Mouse (Mus musculus) frontal cortex, adult 2 months (tissue): Measurements from ENCODE around the gene Olfr1329. TPM values are rescaled to one million over a fixed set of nuclear protein-coding genes. Genes with fewer than 3 reads are reported as not detected.
"Not testable (repeated sequence)": the region's sequence is repeated elsewhere in the genome, so short reads cannot be mapped to it uniquely, and the experiment has no call there.

Experiments used
- DNase-seq, 2 experiments: peaks; one replicate each; pipeline ENCODE4 v3.0.0; 2022; ENCODE audit warnings: low spot score in 1 of 2; ENCODE audit errors: extremely low spot score in 1 of 2
- polyA plus RNA-seq: library from polyadenylated mRNA; depleted of rRNA; stranded (reverse); fragments of >200 nt; gene quantifications from 2 replicates; pipeline ENCODE4 v1.2.3, GENCODE M21; 2012; rRNA removed

Gene Olfr1329
- polyA plus RNA-seq: not detected in 2 replicates

GRCm38 (mm10) chr4:118917365-118917764, at the start of gene Olfr1329:
TSS of gene Olfr1329 (minus strand) at chr4:118917465.
- not testable (repeated sequence) for DNase-seq

- peak in 1 of 2 experiments; percentile 31 for DNase-seq
Measured at GRCm38 (mm10) chr4:118961141-118961628, 43.9 kb upstream of the Olfr1329 start, which contains the start of gene Lao1. TSS of gene Lao1 (plus strand) at chr4:118961578.

DNA sequence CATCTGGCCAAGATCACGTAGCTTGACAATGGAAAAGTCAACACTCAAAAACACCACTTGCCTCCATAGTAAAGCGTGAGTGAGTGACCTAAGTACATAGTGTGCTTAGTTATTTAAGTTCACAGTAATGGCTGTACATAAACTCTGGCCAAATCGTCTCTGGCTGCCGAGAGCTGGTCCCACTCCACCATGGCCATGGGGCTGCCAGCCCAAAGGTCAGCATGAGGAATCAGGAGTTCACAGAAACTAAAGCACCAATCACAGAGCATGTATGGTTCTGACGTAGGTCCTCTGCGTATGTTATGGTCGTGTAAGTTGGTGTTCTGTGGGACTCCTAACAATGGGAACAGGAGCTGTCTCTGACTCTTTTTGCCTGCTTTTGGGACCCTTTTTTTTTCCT, 41.5 kb upstream of the Olfr1329 start:
- no peak for DNase-seq

DNA sequence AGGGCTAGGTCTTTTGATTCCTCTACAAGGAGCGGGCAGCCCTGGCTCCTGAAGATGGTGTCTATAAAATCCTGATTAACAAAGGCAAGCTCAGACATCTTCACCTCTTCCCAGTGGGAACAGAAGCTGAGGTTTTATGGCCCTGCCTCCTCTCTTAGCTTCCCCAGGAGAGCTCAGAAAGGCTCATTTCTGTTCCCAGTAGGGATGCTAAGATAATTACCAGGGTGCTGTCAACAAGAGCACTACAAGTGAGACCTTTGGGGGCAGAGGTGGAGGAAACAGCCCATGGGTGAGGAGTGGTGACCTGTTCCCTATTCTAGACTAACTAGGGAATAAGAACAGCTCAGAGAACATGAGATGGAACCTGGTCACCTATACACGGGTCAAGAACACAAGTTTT, 21.2 kb upstream of the Olfr1329 start, which contains the start of gene Olfr1328:
Gene Olfr1328 (minus strand): TSS at position 101 of the 400 bp plus-strand sequence.
- no peak for DNase-seq

- not testable (repeated sequence) for DNase-seq
Measured at GRCm38 (mm10) chr4:118931326-118931725, 14.1 kb upstream of the Olfr1329 start.

DNA sequence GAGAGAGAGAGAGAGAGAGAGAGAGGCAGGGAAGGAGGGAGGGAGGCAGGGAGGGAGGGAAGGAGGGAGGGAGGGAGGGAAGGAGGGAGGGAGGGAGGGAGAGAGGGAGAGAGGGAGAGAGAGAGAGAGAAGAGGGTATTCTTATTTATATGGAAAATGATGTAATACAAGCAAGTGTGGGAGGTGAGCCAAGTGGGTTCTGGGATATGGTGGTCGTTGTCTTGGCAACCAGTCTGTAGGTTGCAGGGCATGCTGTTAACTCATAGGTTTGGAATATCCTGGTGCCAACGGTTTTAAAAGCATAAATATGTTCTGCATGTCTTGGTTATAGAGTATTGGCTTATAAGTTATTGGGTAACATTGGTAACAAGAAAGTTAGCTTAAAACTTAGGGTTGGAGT, 15.3 kb downstream of the Olfr1329 start:
- DNase-seq: no peak

DNA sequence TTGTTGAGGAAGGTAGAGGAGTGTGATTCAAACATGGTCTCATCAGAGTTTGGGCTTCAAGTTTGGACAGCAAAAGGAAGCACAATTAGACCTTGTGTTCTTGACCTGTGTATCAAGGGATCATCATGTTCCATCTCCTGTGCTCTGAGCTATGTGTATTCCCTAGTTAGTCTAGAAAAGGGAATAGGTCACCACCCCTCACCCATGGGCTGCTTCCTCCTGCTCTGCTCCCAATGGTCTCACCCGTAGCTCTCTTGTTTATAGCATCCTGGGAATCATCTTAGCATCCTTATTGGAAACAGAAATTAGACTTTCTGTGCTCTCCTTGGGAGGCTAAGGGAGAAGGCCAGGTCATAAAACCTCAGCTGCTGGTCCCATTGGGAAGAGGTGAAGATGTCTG, 29.0 kb downstream of the Olfr1329 start, which contains the start of gene Olfr1330:
Gene Olfr1330 (plus strand): TSS at position 301 of the 400 bp plus-strand sequence.
- DNase-seq: no peak

- DNase-seq: no peak
Measured at GRCm38 (mm10) chr4:118867566-118867965, 49.7 kb downstream of the Olfr1329 start.

Other genes starting within 250 kb of the Olfr1329 start
- not detected in 2 replicates for gene Olfr1342, start 224.7 kb downstream of the Olfr1329 start, polyA plus RNA-seq
- gene Olfr1341, start 213.9 kb downstream of the Olfr1329 start, polyA plus RNA-seq: 0.02 TPM in 1 of 2 replicates, not detected in the other
- gene Olfr1340, start 197.3 kb downstream of the Olfr1329 start, polyA plus RNA-seq: 0.06 TPM in 1 of 2 replicates, not detected in the other
- gene Olfr1339, start 185.3 kb downstream of the Olfr1329 start, polyA plus RNA-seq: 0.10 TPM in 1 of 2 replicates, not detected in the other
- gene Olfr1338, start 158.7 kb downstream of the Olfr1329 start, polyA plus RNA-seq: not detected in 2 replicates
- gene Olfr1337, start 134.9 kb downstream of the Olfr1329 start, polyA plus RNA-seq: not detected in 2 replicates
- gene Olfr1335, start 107.5 kb downstream of the Olfr1329 start, polyA plus RNA-seq: not detected in 2 replicates
- not detected in 2 replicates for gene Olfr1333, start 81.2 kb downstream of the Olfr1329 start, polyA plus RNA-seq
- gene Olfr1331, start 52.8 kb downstream of the Olfr1329 start, polyA plus RNA-seq: not detected in 2 replicates
- not detected in 2 replicates for gene Olfr1330, start 28.9 kb downstream of the Olfr1329 start, polyA plus RNA-seq
- gene Olfr1328, start 21.1 kb upstream of the Olfr1329 start, polyA plus RNA-seq: 0.02 and 0.10 TPM in 2 replicates
- gene Lao1, start 44.1 kb upstream of the Olfr1329 start, polyA plus RNA-seq: 0.04 TPM in 2 replicates
- 98.9 and 106 TPM in 2 replicates for gene Slc2a1, start 191.2 kb upstream of the Olfr1329 start, polyA plus RNA-seq